Mouse (Mus musculus): ENCODE data around the gene Kcnab1.

DNA sequence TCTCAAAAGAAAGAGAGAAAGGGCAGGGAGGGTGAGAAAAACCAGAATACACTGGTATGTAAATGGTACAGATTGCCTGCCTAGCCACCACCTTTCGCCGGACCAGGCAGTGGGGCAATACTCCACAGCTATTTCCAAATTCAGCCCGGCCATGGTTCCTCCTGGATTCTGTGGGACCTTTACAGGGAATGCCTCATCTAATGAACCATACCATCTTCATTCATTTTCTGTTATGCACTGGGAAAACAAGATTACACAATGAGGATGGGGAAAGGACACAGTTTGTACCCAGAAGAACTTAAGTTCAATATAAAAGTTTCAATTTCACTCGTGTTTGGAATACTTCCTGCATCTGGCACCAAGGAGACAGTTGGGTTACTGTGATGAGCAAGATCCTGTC is 263.4 kb downstream of the Kcnab1 start:
- TF ChIP-seq CTCF (IDR thresholded peaks at IDR 0.05): no peak
- no peak for TF ChIP-seq POLR2A (IDR thresholded peaks at IDR 0.05; ENCODE audit: insufficient read depth, low read depth, low read length)
- no peak for TF ChIP-seq EP300 (IDR thresholded peaks at IDR 0.05; ENCODE audit: insufficient read depth, low read depth, low read length)

All from heart, adult 2 months (tissue).